Mouse (Mus musculus): ENCODE data around the gene P2rx5.

P2rx5 gene

GRCm38 (mm10) chr11:73176186-73176585 lies 16.0 kb downstream of the P2rx5 start:
- no peak for DNase-seq (ENCODE audit: low spot score)

GRCm38 (mm10) chr11:73176608-73177508 lies 16.6 kb downstream of the P2rx5 start, which contains the start of the genes Emc6 and Tax1bp3:
Emc6 (minus strand) TSS chr11:73177037.
Tax1bp3 (plus strand) TSS chr11:73177083.
- DNase-seq (ENCODE audit: low spot score) = peak; percentile 95

DNA sequence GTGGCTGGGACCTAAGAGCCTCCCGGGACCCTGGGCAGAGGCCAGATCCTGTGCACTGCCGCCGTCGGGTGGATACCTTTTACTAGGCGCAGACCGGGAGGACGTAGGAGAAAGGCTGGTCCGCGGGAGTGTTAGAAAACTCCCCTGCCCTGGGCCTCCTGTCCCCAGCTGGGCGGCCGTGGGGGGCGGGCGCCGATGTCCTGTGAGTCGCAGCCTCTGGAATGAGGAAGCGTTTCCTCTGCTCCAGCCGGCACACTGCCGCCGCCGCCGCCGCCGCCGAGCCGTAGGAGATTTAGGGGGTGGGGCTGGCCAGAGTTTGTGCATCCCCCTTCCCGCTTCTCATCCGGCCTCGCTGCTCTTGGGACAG lies 17.3 kb downstream of the P2rx5 start:
- peak; percentile 65 for DNase-seq (ENCODE audit: low spot score)

DNA sequence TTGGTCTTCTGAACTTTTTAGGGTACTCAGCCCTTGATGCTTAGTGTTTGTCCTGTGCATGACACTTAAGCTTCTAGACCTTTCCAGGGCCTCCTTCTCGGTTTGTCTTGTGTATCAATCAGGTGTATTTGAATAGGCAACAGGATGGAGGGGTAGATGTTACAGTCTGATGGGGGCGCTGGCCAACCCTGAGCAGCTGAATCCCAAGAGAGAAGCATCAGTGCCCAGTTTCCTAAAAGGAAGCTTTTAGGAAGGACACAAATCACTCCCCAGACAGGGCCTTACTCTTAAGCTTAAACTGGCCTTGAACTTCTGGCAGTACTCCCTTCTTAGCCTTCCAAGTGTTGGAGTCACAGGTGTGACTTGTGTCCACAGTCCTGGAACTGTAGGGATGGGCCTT lies 17.7 kb downstream of the P2rx5 start:
- no peak for DNase-seq (ENCODE audit: low spot score)

- no peak for DNase-seq (ENCODE audit: low spot score)
Observed at GRCm38 (mm10) chr11:73185872-73186615, 25.8 kb downstream of the P2rx5 start.

GRCm38 (mm10) chr11:73187231-73187630 lies 27.0 kb downstream of the P2rx5 start:
- DNase-seq (ENCODE audit: low spot score) = no peak

DNA sequence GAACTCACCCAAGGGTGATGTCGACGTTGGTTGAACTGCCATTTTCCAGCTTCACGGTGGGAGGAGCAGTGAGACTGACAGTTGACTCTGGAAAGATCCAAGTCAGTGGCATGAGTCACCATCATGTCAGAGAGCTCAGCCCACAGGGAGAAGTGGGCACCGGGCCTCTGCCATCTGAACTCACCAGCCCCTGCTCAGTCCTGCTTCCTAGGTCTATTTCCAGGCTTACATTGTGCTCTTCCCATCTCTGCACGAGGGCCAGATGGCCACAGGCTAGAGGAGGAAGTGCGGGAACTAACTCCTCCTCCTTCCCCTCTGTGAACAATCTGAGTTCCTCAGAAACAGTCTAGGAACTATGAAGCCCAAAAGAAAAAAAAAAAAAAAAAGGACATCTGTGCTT lies 32.8 kb downstream of the P2rx5 start:
- no peak for DNase-seq (ENCODE audit: low spot score)

GRCm38 (mm10) chr11:73194444-73194843 lies 34.2 kb downstream of the P2rx5 start:
- no peak for DNase-seq (ENCODE audit: low spot score)

DNA sequence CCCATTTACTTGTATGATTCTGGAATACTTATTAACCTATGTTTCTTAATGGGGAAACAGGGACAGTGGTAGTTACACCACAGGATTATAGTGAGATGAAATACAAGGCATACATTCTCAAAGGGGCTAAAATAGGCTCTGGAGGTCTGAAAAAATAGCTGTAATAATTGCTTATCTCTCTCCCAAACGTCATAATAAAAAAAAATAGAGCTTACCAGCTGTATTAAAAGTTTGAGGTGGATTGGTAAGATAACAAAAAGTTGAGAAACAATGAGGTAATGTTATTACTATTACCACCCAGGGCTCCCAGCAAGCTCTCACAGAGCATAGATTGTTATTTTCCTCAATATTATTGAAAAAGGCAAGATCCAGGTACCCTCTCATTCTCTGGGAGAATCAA lies 38.0 kb downstream of the P2rx5 start:
- no peak for DNase-seq (ENCODE audit: low spot score)

DNA sequence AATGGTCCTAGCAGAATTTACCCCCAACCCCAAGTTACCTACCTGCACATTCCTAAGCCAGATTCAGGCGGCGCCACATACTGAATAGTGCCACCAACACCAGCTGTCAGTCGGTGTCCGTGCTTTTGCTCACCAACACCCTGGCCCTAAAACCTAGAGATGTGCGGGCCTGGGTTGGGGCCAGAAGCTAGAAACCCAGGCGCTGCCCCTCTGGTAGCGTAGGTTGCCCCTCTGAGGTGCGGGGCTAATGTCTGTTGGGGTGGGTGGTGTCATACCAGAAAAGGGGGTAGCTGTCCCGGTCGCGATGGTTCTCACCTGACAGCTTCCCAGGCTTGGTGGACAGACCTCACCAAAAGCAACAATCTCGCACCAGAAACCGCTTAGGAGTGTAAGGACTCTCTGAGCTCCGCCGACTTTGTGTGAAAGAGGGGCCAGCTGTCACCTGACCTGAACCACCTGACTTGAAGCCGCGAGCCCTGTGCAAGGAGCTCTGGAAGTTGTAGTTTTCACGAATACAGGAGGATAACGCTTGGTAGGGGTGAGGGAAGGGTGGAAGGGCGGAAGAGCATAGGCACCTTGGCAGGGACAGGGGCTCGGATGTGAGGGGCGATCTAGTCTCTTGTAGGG lies 38.5 kb downstream of the P2rx5 start, which contains the start of gene Ctns:
TSS of gene Ctns (minus strand) at position 440 of the 627 bp plus-strand sequence.
- DNase-seq (ENCODE audit: low spot score) = peak; percentile 77

DNA sequence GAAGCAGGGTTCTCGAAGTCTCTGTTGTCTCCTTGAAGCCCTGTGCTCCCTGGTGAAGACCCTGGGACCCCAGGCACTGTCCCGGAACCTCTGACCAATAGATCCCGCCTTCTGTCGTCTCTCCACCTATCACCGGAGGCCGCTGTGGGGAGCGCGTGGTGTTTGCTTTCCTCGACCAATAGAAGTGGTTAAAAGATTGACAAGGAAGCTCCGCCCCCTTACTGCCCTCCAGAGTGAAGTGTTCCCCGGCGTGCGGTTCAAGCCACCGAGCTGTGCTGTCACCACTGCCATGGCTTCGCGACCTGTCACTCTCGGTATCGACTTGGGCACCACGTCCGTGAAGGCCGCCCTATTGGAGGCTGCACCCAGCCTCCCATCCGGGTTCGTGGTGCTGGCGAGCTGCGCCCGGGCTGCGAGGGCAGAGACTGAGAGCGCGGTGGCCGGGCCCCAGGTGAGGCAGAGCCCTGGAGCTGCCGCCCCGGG lies 39.0 kb downstream of the P2rx5 start, which contains the start of gene Shpk:
TSS of gene Shpk (plus strand) at position 231 of the 483 bp plus-strand sequence.
- peak; percentile 87 for DNase-seq (ENCODE audit: low spot score)

- no peak for DNase-seq (ENCODE audit: low spot score)
Observed at GRCm38 (mm10) chr11:73199879-73200278, 39.7 kb downstream of the P2rx5 start.

DNA sequence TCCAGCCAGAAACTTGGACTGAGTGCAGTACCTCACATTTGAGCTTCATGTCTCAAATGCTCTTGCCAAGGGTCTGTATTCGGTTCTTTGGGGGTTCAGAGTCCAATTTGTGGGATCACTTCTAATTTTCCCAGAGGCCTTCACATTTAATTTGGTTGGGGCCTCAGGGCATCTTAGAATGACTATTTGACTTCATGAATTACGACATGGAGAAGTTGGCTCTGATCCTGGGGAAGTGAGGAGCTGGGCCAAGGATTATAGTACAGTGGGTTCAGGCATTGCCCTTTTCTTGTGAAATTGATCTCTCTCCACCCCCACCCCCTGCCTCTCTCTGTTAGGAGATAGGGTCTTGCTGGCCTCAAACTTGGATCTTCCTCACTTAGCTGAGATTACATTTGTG lies 40.8 kb downstream of the P2rx5 start:
- DNase-seq (ENCODE audit: low spot score) = no peak

- no peak for DNase-seq (ENCODE audit: low spot score)
Observed at GRCm38 (mm10) chr11:73201597-73201996, 41.4 kb downstream of the P2rx5 start.

GRCm38 (mm10) chr11:73203895-73204294 lies 43.7 kb downstream of the P2rx5 start:
- no peak for DNase-seq (ENCODE audit: low spot score)

- DNase-seq (ENCODE audit: low spot score) = no peak
Observed at GRCm38 (mm10) chr11:73205194-73205593, 45.0 kb downstream of the P2rx5 start.

DNA sequence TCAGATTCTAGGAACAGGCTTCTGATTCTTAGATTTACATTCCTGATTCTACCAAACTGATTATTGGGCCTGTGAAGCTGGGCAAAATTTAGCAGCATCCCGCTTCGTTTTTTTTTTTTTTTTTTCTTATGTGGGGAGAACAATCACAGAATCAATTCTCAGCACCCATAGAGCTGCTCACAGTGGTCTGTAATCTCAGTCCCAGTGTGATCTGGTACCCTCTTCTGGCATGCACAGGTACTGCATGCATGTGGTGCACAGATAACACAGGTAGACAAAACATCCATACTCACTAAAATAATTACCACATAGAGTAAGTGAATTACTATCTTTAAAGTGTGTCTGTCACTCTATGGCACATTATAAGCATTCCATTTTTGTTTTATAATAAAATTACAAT lies 47.4 kb downstream of the P2rx5 start:
- DNase-seq (ENCODE audit: low spot score) = no peak

DNA sequence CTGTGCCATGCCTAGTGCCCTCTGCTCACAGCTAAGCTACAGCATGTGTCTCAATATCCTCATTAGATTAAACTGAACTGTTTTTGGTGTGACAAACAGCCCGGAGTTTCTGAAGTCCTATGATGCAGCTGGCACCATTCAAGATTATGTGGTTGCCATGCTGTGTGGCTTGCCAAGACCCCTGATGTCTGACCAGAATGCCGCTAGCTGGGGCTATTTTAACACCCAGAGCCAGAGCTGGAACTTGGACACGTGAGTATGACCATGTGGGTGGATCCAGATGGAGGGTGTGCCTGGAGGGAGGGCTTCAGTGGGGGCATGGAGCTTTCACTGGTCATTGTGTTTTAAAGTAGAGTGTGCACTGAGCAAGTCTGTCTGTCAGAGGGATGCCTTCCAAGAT lies 53.7 kb downstream of the P2rx5 start:
- no peak for DNase-seq (ENCODE audit: low spot score)

- no peak for DNase-seq (ENCODE audit: low spot score)
Observed at GRCm38 (mm10) chr11:73219671-73220070, 59.5 kb downstream of the P2rx5 start.

- DNase-seq (ENCODE audit: low spot score) = no peak
Observed at GRCm38 (mm10) chr11:73220651-73221050, 60.4 kb downstream of the P2rx5 start.
